Mouse (Mus musculus) thymus, adult 2 months (tissue): ENCODE measurements around the gene Gm20388.

Experiments
- CTCF ChIP-seq: fragments of 200-500 bp; IDR thresholded peaks from 2 replicates; pipeline ENCODE4 v1.5.1; 2012; ENCODE audit warnings: mild to moderate bottlenecking, control low read depth, low read length, moderate library complexity, borderline replicate concordance; ENCODE audit not compliant: control insufficient read depth, poor library complexity, insufficient read depth; ENCODE audit errors: extremely low read depth
- POLR2A ChIP-seq: fragments of 200-500 bp; IDR thresholded peaks from 2 replicates; pipeline ENCODE4 v1.6.1; 2012; ENCODE audit warnings: mild to moderate bottlenecking, low read length, control low read depth, moderate library complexity; ENCODE audit not compliant: control insufficient read depth, poor library complexity, insufficient read depth; ENCODE audit errors: extremely low read depth

DNA sequence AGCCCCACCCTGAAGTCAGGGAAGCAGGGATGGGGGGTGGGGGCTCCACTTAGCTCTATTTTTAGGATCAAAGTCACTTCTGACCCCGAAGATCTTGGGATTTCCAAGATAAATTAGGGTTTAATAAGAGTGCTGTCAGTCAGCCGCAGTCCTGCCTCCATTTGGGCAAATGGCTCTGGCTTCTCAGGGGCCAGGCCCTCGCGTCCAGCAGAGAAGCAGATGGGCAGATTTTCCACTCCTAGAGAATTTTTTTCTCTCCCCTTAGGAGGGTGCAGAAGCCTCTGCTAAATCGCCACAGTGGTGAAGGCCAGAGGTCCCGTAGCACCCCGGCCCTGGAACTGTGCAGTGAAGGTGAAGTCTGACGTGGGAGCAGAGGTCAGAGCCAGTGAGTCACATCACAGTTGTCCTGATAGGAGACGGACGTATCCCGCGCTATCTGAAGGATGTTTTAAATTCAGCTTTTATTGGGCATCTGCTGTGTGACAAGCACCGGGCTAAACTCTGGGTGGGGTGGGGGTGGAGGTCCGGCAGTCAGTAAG lies 1345.2 kb downstream of the Gm20388 start:
- TF ChIP-seq CTCF (no peak), POLR2A (no peak)
